Mouse (Mus musculus) intestine, postnatal 0 days (tissue): ENCODE measurements around the gene Hes5. TPM values are rescaled to one million over a fixed set of nuclear protein-coding genes. Genes with fewer than 3 reads are reported as not detected.

ENCODE experiments used
- ATAC-seq: fragments of 200-750 bp; cut with Nextera tagmentation; 2 replicates; pipeline ENCODE4 v1.8.0; 2017; ENCODE audit warnings: mild to moderate bottlenecking, moderate TSS enrichment, moderate library complexity
- H3K27ac ChIP-seq: fragments of 300-500 bp; sonication (generic); 2 replicates; pipeline ENCODE4 v1.5.1; 2014; ENCODE audit warnings: mild to moderate bottlenecking, low read depth, low read length, moderate library complexity
- H3K27me3 ChIP-seq: fragments of 300-500 bp; sonication (generic); replicated peaks from 2 replicates; pipeline ENCODE4 v1.6.1; 2014; ENCODE audit warnings: low read length, mixed read lengths; ENCODE audit not compliant: control insufficient read depth, insufficient read depth
- H3K36me3 ChIP-seq: fragments of 300-500 bp; sonication (generic); 2 replicates; pipeline ENCODE4 v1.6.1; 2014; ENCODE audit warnings: mild to moderate bottlenecking, moderate library complexity; ENCODE audit not compliant: control insufficient read depth, insufficient read depth
- H3K4me1 ChIP-seq: fragments of 300-500 bp; sonication (generic); replicated peaks from 2 replicates; pipeline ENCODE4 v1.6.1; 2014; ENCODE audit warnings: antibody characterized with exemption, low read length, mixed read lengths; ENCODE audit not compliant: control insufficient read depth, insufficient read depth
- H3K4me2 ChIP-seq: fragments of 300-500 bp; sonication (generic); replicated peaks from 2 replicates; pipeline ENCODE4 v1.6.1; 2014; ENCODE audit warnings: low read depth, mild to moderate bottlenecking, moderate library complexity
- H3K4me3 ChIP-seq: fragments of 300-500 bp; sonication (generic); 2 replicates; pipeline ENCODE4 v1.5.1; 2014; ENCODE audit warnings: low read depth, low read length
- H3K9ac ChIP-seq: fragments of 300-500 bp; sonication (generic); 2 replicates; pipeline ENCODE4 v1.6.1; 2014; ENCODE audit warnings: mild to moderate bottlenecking, low read depth, low read length
- H3K9me3 ChIP-seq: fragments of 300-500 bp; sonication (generic); 2 replicates; pipeline ENCODE4 v1.6.1; 2016; ENCODE audit warnings: mixed run types; ENCODE audit not compliant: control insufficient read depth
- CTCF ChIP-seq: sonication (generic); IDR thresholded peaks from 2 replicates; pipeline ENCODE4 v1.5.1; 2016; ENCODE audit warnings: low read depth, mild to moderate bottlenecking, control low read depth, antibody characterized with exemption, moderate library complexity
- WGBS: fragments of 180-500 bp; shearing (Covaris S2); extraction: QIAGEN DNeasy Blood & Tissue Kit; methylation state at CpG from one replicate; pipeline ENCODE4 v1.1.7; 2014; 5-methylcytosine and 5-hydroxymethylcytosine counted together
- polyA plus RNA-seq: library from polyadenylated mRNA; unstranded; fragments of >200 nt; fragmentation: Nextera tagmentation; extraction: Ambion mirVana; gene quantifications from 2 replicates; pipeline ENCODE4 v1.2.1, GENCODE M21; 2015

Hes5 gene
- polyA plus RNA-seq, 1 experiment from 2014 or later = 0.29 TPM

DNA sequence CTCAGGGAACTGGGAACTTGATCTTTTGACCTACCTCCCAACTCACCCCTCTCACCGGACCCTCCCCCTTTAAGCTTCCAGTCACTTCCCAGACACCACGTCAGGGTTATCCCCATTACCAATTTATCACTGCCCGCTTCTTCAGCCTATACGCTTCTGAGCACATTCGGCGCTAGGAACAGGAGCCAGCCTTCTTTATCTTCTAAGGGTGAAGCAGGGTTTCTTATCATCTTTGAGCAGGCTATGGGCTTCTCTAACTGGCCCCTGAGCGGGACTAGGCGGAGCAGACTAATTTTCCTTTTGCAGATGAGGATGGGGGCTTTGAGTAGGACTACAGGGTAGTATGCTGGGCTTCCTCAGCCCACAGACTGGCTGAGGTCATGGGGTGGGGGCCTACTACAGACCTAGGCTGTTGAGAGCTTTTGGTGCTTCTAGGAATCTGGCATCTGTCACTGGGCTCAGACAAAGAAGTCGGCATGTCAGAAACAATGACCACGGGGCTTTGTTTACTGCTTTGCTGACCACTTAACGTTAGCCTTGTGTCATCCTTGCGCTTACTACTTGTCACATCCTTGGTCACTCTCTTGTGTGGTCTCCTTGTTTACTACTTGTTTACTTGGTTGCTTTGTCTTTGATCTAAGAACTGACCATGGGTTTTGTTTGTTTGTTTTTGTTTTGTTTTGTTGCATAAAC is 32.2 kb upstream of the Hes5 start, which contains the start of gene Tnfrsf14:
Gene Tnfrsf14, minus strand, starts transcription at position 169 of the 693 bp plus-strand sequence.
- Histone ChIP-seq H3K27ac (peak within 1 kb of the TSS; percentile 78), H3K9me3 (no peaks in the 10 kb centered on the region), H3K27me3 (no peaks in the 10 kb centered on the region), H3K4me1 (0 out of 2 replicates have a peak, but pooled peaks cover 8% of the 10 kb centered on the region), H3K9ac (peak within 1 kb of the TSS; percentile 52), H3K36me3 (peaks cover 12% of the 10 kb centered on the region; the same call in 1 of the 2 replicates), H3K4me2 (peak within 1 kb of the TSS; percentile 76), H3K4me3 (peak within 1 kb of the TSS; percentile 44)
- 26% methylated on average over 12 of the region's 12 CpGs for WGBS
- TF ChIP-seq CTCF = no peak
- ATAC-seq = peak; percentile 12; the same call in 1 of the 2 replicates

DNA sequence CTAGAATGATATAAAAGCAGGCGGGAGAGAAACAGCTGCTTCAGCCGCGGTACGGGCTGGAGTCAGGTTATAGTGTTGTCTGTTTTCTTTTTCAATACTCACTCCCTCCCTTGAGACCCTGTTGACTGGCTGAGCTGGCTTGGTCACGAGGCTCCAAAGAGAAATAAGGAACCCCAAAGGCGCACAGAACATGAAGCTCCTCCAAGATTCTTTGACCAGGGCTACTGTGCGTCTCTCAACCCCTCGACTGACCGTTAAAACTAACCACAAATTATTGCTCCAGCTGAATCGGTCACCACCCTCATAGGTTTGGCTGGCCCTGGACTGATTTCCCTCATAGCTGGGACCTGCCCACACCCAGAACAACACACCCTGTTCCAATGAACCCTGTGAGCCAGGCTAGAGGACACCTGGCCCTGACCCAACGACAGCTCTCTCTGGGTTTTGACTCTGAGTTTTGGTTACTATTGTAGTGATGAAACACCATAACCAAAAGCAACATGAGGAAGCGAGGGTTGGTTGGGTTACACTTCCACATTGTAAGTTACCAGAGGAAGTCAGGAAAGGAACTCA is 31.5 kb upstream of the Hes5 start:
- 73% methylated on average over 12 of the region's 12 CpGs for WGBS

DNA sequence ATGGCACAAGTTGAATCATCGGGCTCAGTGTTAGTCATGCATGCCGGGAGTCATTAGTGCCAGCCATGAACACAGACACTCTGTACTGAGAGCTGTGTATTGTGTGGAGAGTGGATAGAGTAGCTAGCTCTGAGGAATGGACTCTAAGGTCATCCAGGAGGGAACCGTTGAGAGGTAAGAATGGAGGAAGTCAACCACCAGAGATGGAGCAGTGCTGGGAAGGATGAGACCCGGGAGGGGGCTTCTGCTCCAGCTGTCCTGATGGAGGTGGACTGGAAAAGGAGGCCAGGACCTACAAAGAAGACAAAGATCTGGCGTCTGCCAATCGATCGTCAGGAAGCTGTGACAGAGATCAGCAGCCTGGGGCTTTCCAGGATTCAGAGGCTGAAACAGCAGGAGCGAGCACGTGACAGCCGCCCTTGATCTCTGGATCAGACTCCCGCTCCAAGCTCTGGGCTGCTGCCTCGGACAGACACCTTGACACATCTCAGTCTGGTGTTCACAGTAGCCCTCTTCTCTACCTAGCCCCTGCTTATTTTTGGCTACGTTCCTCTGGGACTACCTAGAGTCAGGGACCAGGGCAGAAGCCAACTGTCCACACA is 27.3 kb upstream of the Hes5 start:
- H3K36me3 ChIP-seq = no peaks in the 10 kb centered on the region
- no peak overlapping the region for H3K9ac ChIP-seq
- no peaks in the 10 kb centered on the region for H3K27me3 ChIP-seq
- ATAC-seq = peak; percentile 36; the same call in 1 of the 2 replicates
- H3K4me1 ChIP-seq = no peaks in the 10 kb centered on the region
- H3K4me3 ChIP-seq = no peak overlapping the region
- H3K4me2 ChIP-seq = peak overlapping the region; percentile 9; the same call in 1 of the 2 replicates
- WGBS = 52% methylated on average over 13 of the region's 13 CpGs
- H3K9me3 ChIP-seq = no peaks in the 10 kb centered on the region
- H3K27ac ChIP-seq = no peak overlapping the region
- TF ChIP-seq CTCF = no peak

More for the DNA sequence above, 31.5 kb upstream of the Hes5 start:
- no peak for ATAC-seq
- Histone ChIP-seq H3K27ac (no peak overlapping the region), H3K36me3 (peaks cover 5% of the 10 kb centered on the region; the same call in 1 of the 2 replicates), H3K9me3 (no peaks in the 10 kb centered on the region), H3K4me2 (no peak overlapping the region), H3K27me3 (no peaks in the 10 kb centered on the region), H3K4me3 (no peak overlapping the region), H3K9ac (no peak overlapping the region), H3K4me1 (0 out of 2 replicates have a peak, but pooled peaks cover 8% of the 10 kb centered on the region)
- TF ChIP-seq CTCF = no peak

DNA sequence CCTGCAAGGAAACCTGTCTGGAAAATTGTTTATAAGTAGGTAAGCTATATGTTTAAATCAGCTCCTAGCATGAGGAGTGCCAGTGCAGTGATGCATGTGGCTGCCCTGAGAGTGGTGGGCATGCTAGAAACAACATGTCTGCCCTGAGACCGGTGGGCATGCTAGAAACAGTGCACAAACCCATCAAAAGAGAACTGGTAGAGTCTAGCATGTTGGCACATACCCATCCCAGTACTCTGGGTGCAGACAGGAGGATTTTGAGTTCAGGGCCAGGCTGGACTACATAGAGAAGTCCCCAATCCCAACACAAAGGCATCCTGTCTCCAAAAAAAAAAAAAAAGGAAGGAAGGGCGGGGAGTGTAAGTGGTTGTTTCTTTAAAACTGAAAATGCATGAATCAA is 25.9 kb upstream of the Hes5 start:
- H3K9ac ChIP-seq = no peak overlapping the region
- H3K27me3 ChIP-seq = no peaks in the 10 kb centered on the region
- no peaks in the 10 kb centered on the region for H3K36me3 ChIP-seq
- H3K4me3 ChIP-seq = no peak overlapping the region
- no peak overlapping the region for H3K4me2 ChIP-seq
- no peak for ATAC-seq
- H3K9me3 ChIP-seq = no peaks in the 10 kb centered on the region
- WGBS = 87% methylated on average over 2 of the region's 2 CpGs
- no peak for TF ChIP-seq CTCF
- H3K27ac ChIP-seq = no peak overlapping the region
- H3K4me1 ChIP-seq = no peaks in the 10 kb centered on the region

DNA sequence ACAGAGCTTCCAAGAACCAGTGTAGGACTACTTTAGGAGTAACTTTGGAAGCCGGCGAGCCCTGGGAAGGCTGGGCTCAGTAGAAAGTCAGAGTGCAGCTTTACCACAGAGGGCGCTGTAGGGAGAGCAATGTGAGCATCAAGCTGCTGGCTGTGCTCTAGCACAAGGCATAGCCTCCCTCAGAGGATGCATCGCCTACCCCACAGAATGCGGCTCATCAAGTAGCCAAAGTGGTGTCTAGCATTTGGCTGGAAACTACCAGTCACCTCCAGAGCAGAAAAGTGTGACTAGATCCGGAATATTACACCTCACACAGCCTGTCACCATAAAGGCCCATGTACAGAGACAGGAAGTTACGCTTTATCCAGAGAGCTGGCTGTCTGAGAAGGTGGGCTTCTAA is 24.9 kb upstream of the Hes5 start:
- H3K27me3 ChIP-seq = no peaks in the 10 kb centered on the region
- H3K4me3 ChIP-seq = no peak overlapping the region
- no peak overlapping the region for H3K27ac ChIP-seq
- ATAC-seq = no peak
- H3K4me2 ChIP-seq = no peak overlapping the region
- peak; percentile 31 for TF ChIP-seq CTCF
- 83% methylated on average over 7 of the region's 7 CpGs for WGBS
- no peaks in the 10 kb centered on the region for H3K36me3 ChIP-seq
- no peaks in the 10 kb centered on the region for H3K4me1 ChIP-seq
- H3K9me3 ChIP-seq = no peaks in the 10 kb centered on the region
- H3K9ac ChIP-seq = no peak overlapping the region

DNA sequence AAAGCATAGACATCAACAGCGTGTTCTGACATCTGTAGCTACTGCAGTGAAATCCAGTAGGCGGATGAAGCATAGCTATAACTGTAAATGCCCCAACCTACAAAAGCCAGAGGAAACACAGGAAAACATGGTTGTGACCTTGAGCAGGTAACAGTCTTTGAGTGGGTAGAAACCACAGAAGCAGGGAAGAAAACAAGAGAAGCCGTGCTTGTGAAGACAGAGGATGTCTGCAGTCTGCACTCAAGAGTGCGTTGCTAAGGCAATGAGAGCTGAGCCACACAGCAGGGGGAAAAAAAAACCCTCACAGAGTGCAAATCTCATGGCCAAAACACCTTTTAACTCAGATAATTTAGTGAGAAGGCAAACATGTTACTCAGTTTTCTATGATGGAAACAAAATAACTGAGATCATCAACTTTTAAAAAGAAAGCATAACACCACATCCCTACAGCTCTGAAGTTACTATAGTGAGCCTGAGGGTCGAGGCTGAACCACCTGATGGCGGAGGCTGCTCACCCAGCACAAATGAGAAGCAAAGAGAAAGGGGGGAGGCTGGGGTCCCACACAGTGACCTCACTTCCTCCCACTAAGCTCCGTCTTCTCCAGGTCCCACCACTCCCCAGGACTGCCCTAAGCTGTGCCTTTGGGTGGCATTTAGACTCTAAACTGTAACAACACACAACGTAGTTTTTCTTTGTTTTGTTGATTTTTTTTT is 24.0 kb upstream of the Hes5 start:
- H3K4me2 ChIP-seq = no peak overlapping the region
- H3K36me3 ChIP-seq = no peaks in the 10 kb centered on the region
- WGBS = 67% methylated on average over 8 of the region's 8 CpGs
- no peak for ATAC-seq
- H3K4me1 ChIP-seq = no peaks in the 10 kb centered on the region
- H3K27me3 ChIP-seq = no peaks in the 10 kb centered on the region
- H3K9me3 ChIP-seq = no peaks in the 10 kb centered on the region
- TF ChIP-seq CTCF = no peak
- no peak overlapping the region for H3K4me3 ChIP-seq
- no peak overlapping the region for H3K9ac ChIP-seq
- no peak overlapping the region for H3K27ac ChIP-seq
